ENCODE assay signal across 8 mouse cellular contexts in the genomic region with DNA sequence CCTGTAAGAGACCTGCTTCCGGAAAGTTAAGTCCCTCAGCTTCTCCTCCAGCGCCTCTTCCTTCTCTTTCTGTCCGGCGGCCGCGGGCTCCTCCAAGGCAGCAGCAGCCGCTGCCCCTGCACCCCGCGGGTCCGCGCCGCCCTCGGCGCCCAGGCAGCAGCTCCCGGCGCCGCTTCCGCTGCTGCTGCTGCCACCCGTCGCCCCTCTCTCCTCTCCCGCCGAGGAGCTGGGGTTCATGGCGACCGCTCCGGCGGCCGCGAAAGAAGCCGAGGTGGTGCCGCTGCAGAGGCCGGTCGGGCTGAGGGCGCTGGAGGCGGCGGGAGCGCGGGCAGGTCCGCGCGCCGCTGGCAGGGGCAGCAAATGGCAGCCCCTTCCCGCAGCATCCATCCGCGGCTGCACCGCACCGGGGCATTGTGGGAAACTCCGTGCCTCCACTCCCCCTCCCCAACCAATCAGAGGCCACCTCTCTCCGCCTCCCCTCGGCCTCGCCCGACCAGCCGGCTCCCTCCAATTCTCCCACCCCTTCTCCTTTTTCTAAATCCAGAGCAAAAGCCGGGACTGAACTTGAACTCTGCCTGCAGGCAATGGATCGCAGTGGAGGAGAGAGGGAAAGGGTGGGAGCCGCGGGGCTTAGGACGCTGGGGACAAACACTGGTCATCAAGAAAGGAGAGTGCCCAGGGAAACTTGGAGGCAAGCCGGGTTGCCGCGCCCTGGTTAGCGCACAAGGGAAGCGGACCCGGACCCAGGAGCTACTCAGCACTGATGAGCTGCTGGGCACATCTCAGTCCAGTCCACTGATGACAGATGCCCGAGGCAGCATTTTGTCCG. TPM values are rescaled to one million over a fixed set of nuclear protein-coding genes. Genes with fewer than 3 reads are reported as not detected.
DNase-seq lines count a peak whose midpoint lies in the region; ATAC-seq and TF ChIP-seq lines count a peak whose summit lies in the region.

Gene Dgki (minus strand): TSS at position 623 of the 829 bp plus-strand sequence.

- peak within 1 kb of the TSS; percentile 79 for H3K9ac ChIP-seq in forebrain, embryonic 11.5 days (ENCODE audit: low read length)
- peak within 1 kb of the TSS; percentile 89 for H3K9ac ChIP-seq in hindbrain, embryonic 13.5 days
- peak within 1 kb of the TSS; percentile 82 for H3K9ac ChIP-seq in midbrain, embryonic 11.5 days (ENCODE audit: low read length)

- no peaks in the 10 kb centered on the region for H3K9me3 ChIP-seq in forebrain, embryonic 11.5 days (ENCODE audit: control insufficient read depth, low read length)
- H3K9me3 ChIP-seq in hindbrain, embryonic 13.5 days: no peaks in the 10 kb centered on the region
- no peaks in the 10 kb centered on the region for H3K9me3 ChIP-seq in midbrain, embryonic 11.5 days (ENCODE audit: control insufficient read depth, low read length)

- peak within 1 kb of the TSS; percentile 71 for H3K4me3 ChIP-seq in gastrocnemius, adult 2 months
- H3K4me3 ChIP-seq in forebrain, embryonic 11.5 days (ENCODE audit: low read depth, low read length): peak within 1 kb of the TSS; percentile 72
- H3K4me3 ChIP-seq in hindbrain, embryonic 13.5 days: peak within 1 kb of the TSS; percentile 82
- H3K4me3 ChIP-seq in left cerebral cortex, adult 2 months: peak within 1 kb of the TSS; percentile 72
- peak within 1 kb of the TSS; percentile 71 for H3K4me3 ChIP-seq in midbrain, embryonic 11.5 days (ENCODE audit: low read depth, low read length)
- H3K4me3 ChIP-seq in testis, adult 2 months (ENCODE audit: control insufficient read depth, low read depth, low read length): peak within 1 kb of the TSS; percentile 78

- H3K4me1 ChIP-seq in forebrain, embryonic 11.5 days (replicated peaks; ENCODE audit: control insufficient read depth, insufficient read depth, low read length): peaks cover 8% of the 10 kb centered on the region; the same call in 1 of the 2 replicates
- peaks cover 40% of the 10 kb centered on the region for H3K4me1 ChIP-seq in hindbrain, embryonic 13.5 days (replicated peaks)
- peaks cover 14% of the 10 kb centered on the region for H3K4me1 ChIP-seq in midbrain, embryonic 11.5 days (ENCODE audit: control insufficient read depth, insufficient read depth, low read length)
- H3K4me1 ChIP-seq in testis, adult 2 months (ENCODE audit: control insufficient read depth, insufficient read depth, low read length): peaks cover 7% of the 10 kb centered on the region

- ATAC-seq in forebrain, embryonic 11.5 days (replicated peaks; ENCODE audit: low FRiP score): peak; percentile 97
- peak; percentile 97 for ATAC-seq in hindbrain, embryonic 13.5 days (ENCODE audit: low FRiP score)
- ATAC-seq in midbrain, embryonic 11.5 days (ENCODE audit: low FRiP score): peak; percentile 97

- H3K4me2 ChIP-seq in forebrain, embryonic 11.5 days (ENCODE audit: low read depth, low read length, severe bottlenecking): peak within 1 kb of the TSS; percentile 93
- peak within 1 kb of the TSS; percentile 85 for H3K4me2 ChIP-seq in hindbrain, embryonic 13.5 days
- H3K4me2 ChIP-seq in midbrain, embryonic 11.5 days: peak within 1 kb of the TSS; percentile 97

- peak; percentile 30 for DNase-seq in gastrocnemius, adult 2 months
- DNase-seq in gastrocnemius, adult 18-20 months (ENCODE audit: low spot score): no peak
- peak; percentile 95 for DNase-seq in brain, embryonic 14.5 days (ENCODE audit: low read depth)
- peak; percentile 90 for DNase-seq in forebrain, embryonic 11.5 days (ENCODE audit: low spot score)
- peak; percentile 85 to 87 for DNase-seq in left cerebral cortex, adult 2 months (ENCODE audit: extremely low spot score in 1 of 2, low spot score in 2 of 2)
- peak; percentile 97 for DNase-seq in midbrain, embryonic 11.5 days (ENCODE audit: low spot score, missing footprints)

- no peak within 1 kb of the TSS for H3K27ac ChIP-seq in gastrocnemius, adult 2 months
- H3K27ac ChIP-seq in forebrain, embryonic 11.5 days (ENCODE audit: low read depth, low read length): no peak within 1 kb of the TSS
- peak within 1 kb of the TSS; percentile 90 for H3K27ac ChIP-seq in hindbrain, embryonic 13.5 days
- peak within 1 kb of the TSS; percentile 91 for H3K27ac ChIP-seq in left cerebral cortex, adult 2 months
- no peak within 1 kb of the TSS for H3K27ac ChIP-seq in midbrain, embryonic 11.5 days (ENCODE audit: low read depth, low read length)
- no peak within 1 kb of the TSS for H3K27ac ChIP-seq in testis, adult 2 months (ENCODE audit: control insufficient read depth, insufficient read depth, low read depth, low read length)

- TF ChIP-seq POLR2A in brain, embryonic 14.5 days (IDR thresholded peaks at IDR 0.05; ENCODE audit: borderline replicate concordance, extremely low read depth, insufficient read depth, insufficient read length, poor library complexity, severe bottlenecking): peak; percentile 87
- no peak for TF ChIP-seq POLR2A in testis, adult 2 months (IDR thresholded peaks at IDR 0.05; ENCODE audit: control insufficient read depth, low read depth, low read length)

- peaks cover 14% of the 10 kb centered on the region for H3K27me3 ChIP-seq in forebrain, embryonic 11.5 days (ENCODE audit: control insufficient read depth, insufficient read depth, low read length)
- H3K27me3 ChIP-seq in hindbrain, embryonic 13.5 days: peaks cover 14% of the 10 kb centered on the region
- peaks cover 27% of the 10 kb centered on the region for H3K27me3 ChIP-seq in midbrain, embryonic 11.5 days (ENCODE audit: control insufficient read depth, insufficient read depth, low read length)
- H3K27me3 ChIP-seq in testis, adult 2 months (ENCODE audit: control insufficient read depth, insufficient read depth, low read length): peaks cover 3% of the 10 kb centered on the region

- intact Hi-C loops in gastrocnemius, adult 2 months (cut with DNase I): no loop called here
- intact Hi-C loops in left cerebral cortex, adult 2 months (cut with DNase I): loop anchor here (1.0 to 5.0 kb wide), 3 partner anchors 57 to 202 kb away; no protein-coding TSS in a partner anchor

- no peaks in the 10 kb centered on the region for H3K36me3 ChIP-seq in forebrain, embryonic 11.5 days (ENCODE audit: control insufficient read depth, insufficient read depth, low read length)
- H3K36me3 ChIP-seq in hindbrain, embryonic 13.5 days: no peaks in the 10 kb centered on the region
- H3K36me3 ChIP-seq in midbrain, embryonic 11.5 days (ENCODE audit: control insufficient read depth, insufficient read depth, low read length): no peaks in the 10 kb centered on the region
- no peaks in the 10 kb centered on the region for H3K36me3 ChIP-seq in testis, adult 2 months (ENCODE audit: control insufficient read depth, insufficient read depth, low read length)

- under 1% methylated on average over 53 of the region's 65 CpGs for WGBS in forebrain, embryonic 11.5 days
- under 1% methylated on average over 65 of the region's 65 CpGs for WGBS in hindbrain, embryonic 13.5 days
- under 1% methylated on average over 62 of the region's 65 CpGs for WGBS in midbrain, embryonic 11.5 days

- no peak for TF ChIP-seq CTCF in gastrocnemius, adult 2 months (IDR thresholded peaks at IDR 0.05)
- no peak for TF ChIP-seq CTCF in brain, embryonic 14.5 days (IDR thresholded peaks at IDR 0.05; ENCODE audit: borderline replicate concordance, extremely low read depth, insufficient read depth, insufficient read length)
- no peak for TF ChIP-seq CTCF in left cerebral cortex, adult 2 months (IDR thresholded peaks at IDR 0.05)
- no peak for TF ChIP-seq CTCF in testis, adult 2 months (IDR thresholded peaks at IDR 0.05; ENCODE audit: control insufficient read depth, insufficient read depth, insufficient replicate concordance, low read depth, low read length)

RNA-seq across cellular contexts. Expression of gene Dgki, which starts in this region (rescaled TPM):
- under 1 TPM in 1 of 2 experiments, not detected in 1; 0.25 TPM for total RNA-seq in gastrocnemius, adult 2 months (2021)
- total RNA-seq in gastrocnemius, adult 18-20 months (2021): under 1 TPM; 0.11 to 0.40 TPM
- polyA plus RNA-seq in brain, embryonic 14.5 days (2012; rRNA removed): 4.5 and 6.5 TPM in 2 replicates
- polyA plus RNA-seq in forebrain, embryonic 11.5 days (2014; fragmentation: Nextera tagmentation; extraction: Ambion mirVana): 2.8 TPM in 2 replicates
- 5.2 and 5.9 TPM in 2 replicates for polyA plus RNA-seq in hindbrain, embryonic 13.5 days (2015; fragmentation: Nextera tagmentation; extraction: Ambion mirVana)
- 10 to 100 TPM; 90.5 to 91.1 TPM for total RNA-seq in left cerebral cortex, adult 2 months (2021)
- 2.1 TPM in 2 replicates for polyA plus RNA-seq in midbrain, embryonic 11.5 days (2014; fragmentation: Nextera tagmentation; extraction: Ambion mirVana)
- polyA plus RNA-seq in testis, adult 2 months (2012; rRNA removed): 0.10 and 0.34 TPM in 2 replicates

Comparison
In these comparisons a context has a peak if more than half of its experiments do, and no peak if none do; other contexts are left out.
1. RNA of gene Dgki (total RNA-seq): 90.5 to 91.1 TPM in left cerebral cortex, adult 2 months; 0.11 to 0.40 TPM in gastrocnemius, adult 18-20 months and 0.25 TPM in gastrocnemius, adult 2 months; every median in the first group is over 10 times any median in the second.
2. Peak in DNase-seq and H3K4me3 ChIP-seq in gastrocnemius, adult 2 months; RNA of the gene not detected or under 1 TPM.
3. H3K27ac ChIP-seq: peak in hindbrain, embryonic 13.5 days (single experiment) and left cerebral cortex, adult 2 months (single experiment); none in gastrocnemius, adult 2 months (single experiment), forebrain, embryonic 11.5 days (single experiment), midbrain, embryonic 11.5 days (single experiment) and testis, adult 2 months (single experiment).
4. Peak in every context shown above with its lines, with median percentiles within 50 percentile points of each other: H3K4me3 ChIP-seq, ATAC-seq, H3K4me2 ChIP-seq and H3K9ac ChIP-seq.